Mouse (Mus musculus) lung, postnatal 0 days (tissue): Measurements from ENCODE around the gene Tubb3. TPM values are rescaled to one million over a fixed set of nuclear protein-coding genes. Genes with fewer than 3 reads are reported as not detected.

ENCODE experiments used
- ATAC-seq: fragments of 200-750 bp; cut with Nextera tagmentation; 2 replicates; pipeline ENCODE4 v1.8.0; 2017; ENCODE audit warnings: moderate library complexity
- DNase-seq: peaks from one replicate; pipeline ENCODE4 v3.0.0-alpha.2; 2016; ENCODE audit warnings: low spot score
- H3K27ac ChIP-seq: fragments of 300-500 bp; sonication (generic); 2 replicates; pipeline ENCODE4 v1.5.1; 2014; ENCODE audit warnings: antibody characterized with exemption, mild to moderate bottlenecking, low read length, mixed read lengths
- H3K27me3 ChIP-seq: fragments of 300-500 bp; sonication (generic); replicated peaks from 2 replicates; pipeline ENCODE4 v1.6.1; 2014; ENCODE audit warnings: low read length, mixed read lengths; ENCODE audit not compliant: insufficient read depth
- H3K36me3 ChIP-seq: fragments of 300-500 bp; sonication (generic); 2 replicates; pipeline ENCODE4 v1.6.1; 2014; ENCODE audit warnings: low read length, mixed read lengths; ENCODE audit not compliant: insufficient read depth
- H3K4me1 ChIP-seq: fragments of 300-500 bp; sonication (generic); 2 replicates; pipeline ENCODE4 v1.6.1; 2014; ENCODE audit warnings: antibody characterized with exemption, low read depth, low read length, mixed read lengths; ENCODE audit not compliant: insufficient read depth
- H3K4me2 ChIP-seq: fragments of 300-500 bp; sonication (generic); replicated peaks from 2 replicates; pipeline ENCODE4 v1.6.1; 2014; ENCODE audit warnings: low read depth, mild to moderate bottlenecking, low read length, moderate library complexity, mixed read lengths
- H3K4me3 ChIP-seq: fragments of 300-500 bp; sonication (generic); 2 replicates; pipeline ENCODE4 v1.5.1; 2014; ENCODE audit warnings: low read depth, low read length
- H3K9ac ChIP-seq: fragments of 300-500 bp; sonication (generic); replicated peaks from 2 replicates; pipeline ENCODE4 v1.6.1; 2014; ENCODE audit warnings: low read depth, mild to moderate bottlenecking
- H3K9me3 ChIP-seq: fragments of 300-500 bp; sonication (generic); 2 replicates; pipeline ENCODE4 v1.6.1; 2016; ENCODE audit warnings: low read length, mixed read lengths
- CTCF ChIP-seq: IDR thresholded peaks from 2 replicates; pipeline ENCODE4 v1.5.1; 2016; ENCODE audit warnings: antibody characterized with exemption, mild to moderate bottlenecking
- EP300 ChIP-seq: IDR thresholded peaks from 2 replicates; pipeline ENCODE4 v1.6.1; 2016; ENCODE audit warnings: antibody characterized with exemption, mild to moderate bottlenecking, control low read depth
- WGBS: fragments of 180-500 bp; shearing (Covaris S2); extraction: QIAGEN DNeasy Blood & Tissue Kit; methylation state at CpG from one replicate; pipeline ENCODE4 v1.1.7; 2014; 5-methylcytosine and 5-hydroxymethylcytosine counted together
- polyA plus RNA-seq: library from polyadenylated mRNA; unstranded; fragments of >200 nt; fragmentation: Nextera tagmentation; extraction: Ambion mirVana; gene quantifications from 2 replicates; pipeline ENCODE4 v1.2.1, GENCODE M21; 2015

Tubb3 gene
- polyA plus RNA-seq, 1 experiment from 2014 or later, result 0.42 TPM

GRCm38 (mm10) chr8:123401936-123402335 is 9.3 kb upstream of the Tubb3 start:
- peaks cover 21% of the 10 kb centered on the region; the same call in 1 of the 2 replicates for H3K36me3 ChIP-seq

GRCm38 (mm10) chr8:123402730-123403326 is 8.4 kb upstream of the Tubb3 start:
- H3K27me3 ChIP-seq, result no peaks in the 10 kb centered on the region
- no peak overlapping the region for H3K9ac ChIP-seq
- H3K9me3 ChIP-seq, result no peaks in the 10 kb centered on the region
- H3K27ac ChIP-seq, result no peak overlapping the region
- no peak for TF ChIP-seq CTCF
- no peak for TF ChIP-seq EP300
- no peaks in the 10 kb centered on the region for H3K4me1 ChIP-seq
- WGBS, result 71% methylated on average over 9 of the region's 9 CpGs
- no peak overlapping the region for H3K4me3 ChIP-seq
- H3K36me3 ChIP-seq, result peaks cover 21% of the 10 kb centered on the region; the same call in 1 of the 2 replicates
- ATAC-seq (no peak), DNase-seq (no peak)
- H3K4me2 ChIP-seq, result no peak overlapping the region

More at GRCm38 (mm10) chr8:123401936-123402335, 9.3 kb upstream of the Tubb3 start:
- H3K4me3 ChIP-seq, result no peak overlapping the region
- no peaks in the 10 kb centered on the region for H3K9me3 ChIP-seq
- TF ChIP-seq EP300 (no peak), CTCF (no peak)
- no peak overlapping the region for H3K4me2 ChIP-seq
- no peak overlapping the region for H3K27ac ChIP-seq
- no peaks in the 10 kb centered on the region for H3K4me1 ChIP-seq
- DNase-seq (no peak), ATAC-seq (no peak)
- no peaks in the 10 kb centered on the region for H3K27me3 ChIP-seq
- no peak overlapping the region for H3K9ac ChIP-seq
- WGBS, result 92% methylated on average over 9 of the region's 9 CpGs

- DNase-seq, result no peak
- Histone ChIP-seq H3K27me3 (0 out of 2 replicates have a peak, but pooled peaks cover under 1% of the 10 kb centered on the region), H3K4me1 (no peaks in the 10 kb centered on the region), H3K9me3 (no peaks in the 10 kb centered on the region), H3K9ac (no peak overlapping the region), H3K36me3 (peaks cover 6% of the 10 kb centered on the region; the same call in 1 of the 2 replicates), H3K4me3 (no peak overlapping the region), H3K27ac (no peak overlapping the region), H3K4me2 (no peak overlapping the region)
- 51% methylated on average over 8 of the region's 8 CpGs for WGBS
- no peak for ATAC-seq
- no peak for TF ChIP-seq EP300
- TF ChIP-seq CTCF, result no peak
Observed at GRCm38 (mm10) chr8:123404521-123404920, 6.7 kb upstream of the Tubb3 start.

GRCm38 (mm10) chr8:123406786-123407185 is 4.4 kb upstream of the Tubb3 start, which contains the start of gene Mc1r:
Gene Mc1r, plus strand, starts transcription at chr8:123407107.
- Histone ChIP-seq H3K4me1 (no peaks in the 10 kb centered on the region), H3K9me3 (no peaks in the 10 kb centered on the region), H3K9ac (no peak within 1 kb of the TSS), H3K36me3 (0 out of 2 replicates have a peak, but pooled peaks cover 5% of the 10 kb centered on the region), H3K27ac (no peak within 1 kb of the TSS), H3K27me3 (peaks cover 22% of the 10 kb centered on the region), H3K4me2 (no peak within 1 kb of the TSS), H3K4me3 (no peak within 1 kb of the TSS)
- peak; percentile 17; the same call in 1 of the 2 replicates for ATAC-seq
- TF ChIP-seq CTCF (peak; percentile 82), EP300 (no peak)
- 6% methylated on average over 4 of the region's 4 CpGs for WGBS
- DNase-seq, result peak; percentile 62

GRCm38 (mm10) chr8:123407612-123408011 is 3.6 kb upstream of the Tubb3 start:
- Histone ChIP-seq H3K9me3 (no peaks in the 10 kb centered on the region), H3K27me3 (peaks cover 26% of the 10 kb centered on the region), H3K4me2 (no peak overlapping the region), H3K4me3 (no peak overlapping the region), H3K36me3 (no peaks in the 10 kb centered on the region), H3K4me1 (no peaks in the 10 kb centered on the region), H3K9ac (no peak overlapping the region), H3K27ac (no peak overlapping the region)
- DNase-seq, result no peak
- TF ChIP-seq CTCF (no peak), EP300 (no peak)
- ATAC-seq, result no peak
- WGBS, result 81% methylated on average over 13 of the region's 13 CpGs

GRCm38 (mm10) chr8:123408586-123409544 is 2.4 kb upstream of the Tubb3 start:
- H3K9ac ChIP-seq, result no peak overlapping the region
- H3K4me1 ChIP-seq, result no peaks in the 10 kb centered on the region
- ATAC-seq, result no peak
- H3K4me3 ChIP-seq, result no peak overlapping the region
- H3K27me3 ChIP-seq, result peaks cover 32% of the 10 kb centered on the region
- no peak for DNase-seq
- H3K9me3 ChIP-seq, result no peaks in the 10 kb centered on the region
- H3K36me3 ChIP-seq, result no peaks in the 10 kb centered on the region
- TF ChIP-seq EP300, result no peak
- TF ChIP-seq CTCF, result no peak
- no peak overlapping the region for H3K27ac ChIP-seq
- 67% methylated on average over 9 of the region's 9 CpGs for WGBS
- no peak overlapping the region for H3K4me2 ChIP-seq
